Mouse (Mus musculus): ENCODE measurements at regions not wholly inside any gene's neighbourhood (a gene's known extent, or its start where the extent isn't known, plus 50 kb on each side); places are given as distances from the start of the nearest gene placed in this dataset.

- no peak for DNase-seq
Observed at GRCm38 (mm10) chr1:35429471-35429870, 579.7 kb downstream of the Plekhb2 start.

- DNase-seq, result no peak
Observed at GRCm38 (mm10) chr1:35435721-35436120, 585.9 kb downstream of the Plekhb2 start.

- DNase-seq, result no peak
Observed at GRCm38 (mm10) chr1:35447345-35447744, 597.6 kb downstream of the Plekhb2 start.

GRCm38 (mm10) chr1:35452441-35453107, 602.8 kb downstream of the Plekhb2 start:
- DNase-seq, result no peak

GRCm38 (mm10) chr1:35457591-35457990, 607.8 kb downstream of the Plekhb2 start:
- DNase-seq, result no peak

GRCm38 (mm10) chr1:35465081-35465480, 603.1 kb upstream of the Hs6st1 start:
- peak in 1 of 2 experiments; percentile 27 for DNase-seq

- DNase-seq, result no peak
Observed at GRCm38 (mm10) chr1:35469185-35469753, 598.9 kb upstream of the Hs6st1 start.

- DNase-seq, result no peak
Observed at GRCm38 (mm10) chr1:35478262-35478661, 589.9 kb upstream of the Hs6st1 start.

- no peak for DNase-seq
Observed at GRCm38 (mm10) chr1:35495963-35496362, 572.2 kb upstream of the Hs6st1 start.

GRCm38 (mm10) chr1:35522951-35523350, 545.2 kb upstream of the Hs6st1 start:
- DNase-seq, result no peak

- DNase-seq, result peak in 1 of 2 experiments; percentile 8
Observed at GRCm38 (mm10) chr1:35523790-35524362, 544.3 kb upstream of the Hs6st1 start.

- DNase-seq, result peak in 1 of 2 experiments; percentile 8
Observed at GRCm38 (mm10) chr1:35524788-35525187, 543.4 kb upstream of the Hs6st1 start.

- no peak for DNase-seq
Observed at GRCm38 (mm10) chr1:35527750-35528476, 540.3 kb upstream of the Hs6st1 start.

- DNase-seq, result no peak
Observed at GRCm38 (mm10) chr1:35535470-35535869, 532.7 kb upstream of the Hs6st1 start.

- DNase-seq, result no peak
Observed at GRCm38 (mm10) chr1:35536276-35536675, 531.9 kb upstream of the Hs6st1 start.

GRCm38 (mm10) chr1:35548845-35549244, 519.4 kb upstream of the Hs6st1 start:
- DNase-seq, result no peak

GRCm38 (mm10) chr1:35551503-35551902, 516.7 kb upstream of the Hs6st1 start:
- no peak for DNase-seq

GRCm38 (mm10) chr1:35562786-35563185, 505.4 kb upstream of the Hs6st1 start:
- DNase-seq, result peak in 1 of 2 experiments; percentile 5

GRCm38 (mm10) chr1:35575203-35575602, 493.0 kb upstream of the Hs6st1 start:
- no peak for DNase-seq

- no peak for DNase-seq
Observed at GRCm38 (mm10) chr1:35579392-35579791, 488.8 kb upstream of the Hs6st1 start.

- no peak for DNase-seq
Observed at GRCm38 (mm10) chr1:35579992-35580391, 488.2 kb upstream of the Hs6st1 start.

- DNase-seq, result no peak
Observed at GRCm38 (mm10) chr1:35580474-35580873, 487.7 kb upstream of the Hs6st1 start.

GRCm38 (mm10) chr1:35587900-35588299, 480.3 kb upstream of the Hs6st1 start:
- peak; percentile 29 to 55 for DNase-seq

- DNase-seq, result no peak
Observed at GRCm38 (mm10) chr1:35588939-35589338, 479.3 kb upstream of the Hs6st1 start.

All from cerebellum, postnatal 25 days (tissue).